Mouse (Mus musculus) erythroblast, adult 5-6 weeks (primary cell): Measurements from ENCODE around the gene Cyp17a1. TPM values are rescaled to one million over a fixed set of nuclear protein-coding genes. Genes with fewer than 3 reads are reported as not detected.

Source experiments
- ATAC-seq: replicated peaks from 2 replicates; pipeline ENCODE4 v1.8.0; 2016; ENCODE audit warnings: moderate number of reproducible peaks, mild to moderate bottlenecking, moderate TSS enrichment, inconsistent platforms; ENCODE audit not compliant: poor library complexity, low FRiP score, severe bottlenecking
- total RNA-seq, 2 experiments: library from RNA; stranded (forward) in 1 of 2; stranded (reverse) in 1 of 2; fragments of 150-400 nt in 1 of 2; fragments of 200-764, 138-1000 nt in 1 of 2; gene quantifications; 2 replicates each; pipeline versions ENCODE4 v1.2.3 to v1.2.4; 2015 to 2017; ENCODE audit warnings: low replicate concordance in 2 of 2

Cyp17a1 gene
- total RNA-seq, 2 experiments from 2014 or later = not detected

DNA sequence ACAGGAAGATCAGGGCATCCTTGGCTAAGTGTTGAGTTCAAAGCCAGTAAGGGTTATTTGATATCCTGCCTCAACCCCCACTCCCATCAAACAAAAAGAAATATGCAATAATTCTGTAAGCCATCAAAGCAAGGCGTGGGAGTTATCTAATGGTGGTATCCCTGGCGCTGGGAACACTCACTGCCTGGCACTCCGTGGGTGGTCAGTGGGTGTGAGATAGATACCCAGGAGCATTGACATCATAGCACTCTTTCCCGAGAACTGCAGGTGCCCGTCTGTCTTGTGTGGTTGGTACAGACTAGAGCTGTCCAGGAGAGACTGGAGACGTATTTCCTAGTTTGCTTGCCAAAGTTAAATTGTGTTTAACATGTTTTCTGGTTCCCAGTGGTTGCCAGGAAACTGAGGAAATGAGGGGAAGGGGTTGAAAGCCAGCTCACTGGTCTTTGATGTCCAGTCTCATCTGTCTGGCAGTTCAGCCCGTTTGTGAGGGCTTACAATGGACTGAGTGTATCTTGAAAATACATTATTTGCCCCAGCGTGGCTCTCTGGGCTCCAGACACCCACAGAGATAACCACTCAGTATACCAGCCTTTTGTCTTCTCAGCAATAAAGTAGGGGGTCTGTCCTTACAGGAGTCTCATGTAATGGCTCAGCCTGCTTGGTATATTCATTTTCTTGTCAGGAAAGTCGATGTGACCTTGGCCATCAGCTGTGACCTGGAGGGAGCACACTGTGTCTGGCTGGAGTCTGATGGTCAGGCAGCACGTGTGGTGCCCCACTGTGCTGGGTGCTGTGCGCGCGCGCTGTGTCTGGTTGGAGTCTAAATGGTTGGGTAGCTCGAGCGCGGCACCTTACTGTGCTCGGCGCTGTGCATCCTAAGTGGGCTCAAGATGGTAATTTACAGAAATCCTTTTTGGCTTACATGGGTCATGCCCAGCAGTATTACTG is 51.5 kb downstream of the Cyp17a1 start:
- no peak for ATAC-seq

DNA sequence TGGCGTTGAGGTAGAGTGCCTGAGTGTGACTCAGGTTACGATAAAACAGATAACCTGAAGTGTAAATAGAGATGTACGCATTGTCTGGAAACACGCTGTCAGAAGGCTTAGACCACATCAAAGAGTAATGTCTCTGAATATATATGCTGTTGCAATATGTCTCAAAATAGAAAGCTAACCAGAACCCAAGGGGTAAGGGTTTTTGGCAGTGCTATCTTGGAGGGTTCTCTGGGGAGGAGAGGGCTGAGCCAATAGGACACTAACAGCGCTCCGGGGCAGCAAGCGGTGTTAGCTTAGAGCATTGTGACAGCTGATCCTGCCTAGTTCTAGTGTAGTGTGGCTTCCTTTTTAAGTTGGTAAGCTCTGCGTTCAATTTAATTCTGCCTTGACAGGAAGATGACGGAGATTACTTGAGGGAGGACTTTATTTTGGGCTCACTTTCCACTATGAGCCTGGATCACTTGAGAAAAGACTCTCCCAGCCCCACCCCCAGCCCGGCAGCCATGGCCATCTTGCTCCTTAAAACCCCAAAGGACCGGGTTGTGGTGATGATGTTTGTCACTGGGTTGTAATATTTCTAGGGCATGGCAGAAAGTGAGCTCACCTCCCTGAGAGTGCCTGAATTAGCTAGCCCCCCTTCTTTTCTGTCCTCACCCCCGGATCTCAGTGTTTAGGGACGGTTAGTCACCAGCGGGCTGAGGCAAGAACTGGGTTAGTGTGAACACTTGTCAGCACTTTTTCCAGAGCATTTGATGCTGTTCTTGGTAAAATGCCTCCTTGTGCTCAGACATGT is 52.8 kb downstream of the Cyp17a1 start:
- no peak for ATAC-seq

DNA sequence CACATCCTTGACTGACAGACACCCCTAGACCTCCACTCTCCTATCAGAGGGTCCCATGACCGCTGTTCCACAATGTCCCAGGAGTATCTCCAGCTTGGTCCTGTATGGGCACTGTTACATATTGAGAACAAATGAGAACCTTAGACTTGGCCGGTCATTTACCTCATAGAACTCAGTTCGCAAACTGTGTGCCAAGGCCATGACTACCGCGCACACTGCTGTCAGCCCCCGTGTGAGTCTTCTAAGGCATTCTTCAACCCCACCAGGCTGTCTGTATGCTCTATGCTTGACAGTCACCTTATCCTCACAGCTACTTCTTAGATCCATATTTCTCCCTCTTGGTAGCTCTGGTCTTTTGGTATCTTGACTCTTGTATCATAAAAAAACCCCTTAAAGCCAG is 53.5 kb downstream of the Cyp17a1 start:
- ATAC-seq = no peak

DNA sequence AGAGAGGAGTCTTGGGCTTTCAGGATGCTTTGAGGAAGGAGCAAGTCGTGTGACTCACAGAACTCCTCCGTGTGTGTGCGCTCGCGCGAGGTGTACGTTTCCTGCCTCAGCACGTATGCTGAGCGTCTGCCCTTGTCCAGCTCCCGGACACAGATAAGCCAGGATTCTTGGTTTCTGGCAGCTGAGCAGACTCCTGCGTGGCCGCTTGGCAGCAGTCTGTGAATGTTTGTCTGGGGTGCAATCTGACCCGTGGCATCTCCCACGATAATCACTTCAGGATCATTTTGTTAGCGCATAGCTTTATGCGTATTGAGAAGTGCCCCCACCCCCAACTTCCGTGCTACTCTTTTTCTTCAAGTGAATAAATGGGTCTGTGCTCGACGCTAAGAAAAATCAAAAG is 54.0 kb downstream of the Cyp17a1 start:
- ATAC-seq = no peak

DNA sequence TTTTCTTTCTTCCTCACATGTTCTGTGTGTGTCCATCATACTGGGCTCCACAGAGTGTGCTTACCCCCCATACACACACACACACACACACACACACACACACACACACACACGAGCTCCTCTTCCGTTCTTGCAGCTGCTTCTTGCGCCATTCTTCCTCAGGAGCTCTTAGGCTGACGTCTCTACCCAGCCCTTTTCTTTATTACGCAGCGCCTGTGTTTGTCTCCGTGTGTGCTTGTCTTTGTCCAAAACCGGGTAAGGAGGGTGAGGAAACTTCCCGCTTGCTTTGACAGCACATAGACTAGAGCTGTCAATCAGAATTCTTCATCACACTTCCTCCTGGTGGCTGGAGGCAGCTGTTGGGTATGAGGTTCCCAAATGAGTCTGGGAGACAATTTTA is 54.6 kb downstream of the Cyp17a1 start:
- ATAC-seq = no peak

DNA sequence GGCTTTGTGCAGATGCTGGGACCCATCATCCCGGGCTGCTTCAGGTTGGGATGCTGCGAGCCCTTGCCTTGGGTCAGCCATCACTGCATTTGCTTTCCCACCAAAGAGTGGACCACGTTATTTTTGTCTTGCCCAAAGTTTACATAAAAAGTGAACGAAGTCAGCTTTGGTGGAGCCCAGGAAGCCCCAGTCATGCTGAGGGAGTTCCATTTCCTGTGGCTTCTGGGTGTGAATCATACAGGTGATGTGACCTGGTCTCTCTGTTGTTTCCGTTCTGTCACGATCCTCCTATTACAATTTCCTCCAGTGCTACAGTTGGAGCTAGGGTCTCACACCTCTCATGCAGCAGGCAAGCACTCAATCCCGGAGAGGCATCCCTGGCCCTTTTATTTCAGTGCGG is 55.6 kb downstream of the Cyp17a1 start:
- no peak for ATAC-seq

Other genes with a start within 250 kb of the Cyp17a1 start
- 5.4 and 6.1 TPM in 2 replicates for gene Trim8, start 171.5 kb downstream of the Cyp17a1 start, total RNA-seq (2015; ENCODE audit: low replicate concordance)
- 2.0 and 6.4 TPM in 2 replicates for gene Trim8, start 171.5 kb downstream of the Cyp17a1 start, total RNA-seq (2017; ENCODE audit: low replicate concordance)
- 4.2 and 5.9 TPM in 2 replicates for gene Arl3, start 100.0 kb downstream of the Cyp17a1 start, total RNA-seq (2015; ENCODE audit: low replicate concordance)
- 3.2 and 4.2 TPM in 2 replicates for gene Arl3, start 100.0 kb downstream of the Cyp17a1 start, total RNA-seq (2017; ENCODE audit: low replicate concordance)
- gene Sfxn2, start 99.8 kb downstream of the Cyp17a1 start, total RNA-seq (2015; ENCODE audit: low replicate concordance) = 1.9 TPM in 2 replicates
- 2.9 and 3.9 TPM in 2 replicates for gene Sfxn2, start 99.8 kb downstream of the Cyp17a1 start, total RNA-seq (2017; ENCODE audit: low replicate concordance)
- gene Wbp1l, start 74.1 kb downstream of the Cyp17a1 start, total RNA-seq (2015; ENCODE audit: low replicate concordance) = 5.2 and 7.9 TPM in 2 replicates
- 8.2 and 9.8 TPM in 2 replicates for gene Wbp1l, start 74.1 kb downstream of the Cyp17a1 start, total RNA-seq (2017; ENCODE audit: low replicate concordance)
- 0.63 TPM in 1 of 2 replicates, not detected in the other for gene Borcs7, start 16.7 kb upstream of the Cyp17a1 start, total RNA-seq (2015; ENCODE audit: low replicate concordance)
- gene Borcs7, start 16.7 kb upstream of the Cyp17a1 start, total RNA-seq (2017; ENCODE audit: low replicate concordance) = 0.28 and 0.85 TPM in 2 replicates
- gene As3mt, start 34.3 kb upstream of the Cyp17a1 start, total RNA-seq (2015; ENCODE audit: low replicate concordance) = 2.9 TPM in 2 replicates
- gene As3mt, start 34.3 kb upstream of the Cyp17a1 start, total RNA-seq (2017; ENCODE audit: low replicate concordance) = 4.2 and 5.9 TPM in 2 replicates
- gene Cnnm2, start 88.4 kb upstream of the Cyp17a1 start, total RNA-seq (2015; ENCODE audit: low replicate concordance) = 34.0 and 36.6 TPM in 2 replicates
- 51.7 and 58.0 TPM in 2 replicates for gene Cnnm2, start 88.4 kb upstream of the Cyp17a1 start, total RNA-seq (2017; ENCODE audit: low replicate concordance)